ENCODE assay signal across 7 mouse cellular contexts in genomic region chr9:63092567-63092966, GRCm38 (mm10). TPM values are rescaled to one million over a fixed set of nuclear protein-coding genes. Genes with fewer than 3 reads are reported as not detected.
DNase-seq lines count a peak whose midpoint lies in the region; ATAC-seq and TF ChIP-seq lines count a peak whose summit lies in the region.

No protein-coding gene starts in this region.

- ATAC-seq in lung, postnatal 0 days, result no peak
- no peak for ATAC-seq in forebrain, embryonic 16.5 days
- no peak for ATAC-seq in liver, embryonic 14.5 days (ENCODE audit: insufficient read depth)
- ATAC-seq in stomach, embryonic 16.5 days (ENCODE audit: insufficient read depth, low FRiP score), result no peak
- no peak for ATAC-seq in megakaryocyte progenitor cell, adult 5-6 weeks (replicated peaks; ENCODE audit: poor library complexity)

- no peak for DNase-seq in lung, postnatal 0 days (ENCODE audit: low spot score)
- no peak for DNase-seq in lung, adult 18-20 months
- no peak for DNase-seq in liver, embryonic 14.5 days (ENCODE audit: low read depth in 3 of 3, low spot score in 3 of 3)
- no peak for DNase-seq in testis, postnatal 14 days (ENCODE audit: low spot score)

- H3K36me3 ChIP-seq in lung, postnatal 0 days (ENCODE audit: insufficient read depth, low read length), result no peaks in the 10 kb centered on the region
- H3K36me3 ChIP-seq in forebrain, embryonic 16.5 days (ENCODE audit: control insufficient read depth, insufficient read depth), result no peaks in the 10 kb centered on the region
- H3K36me3 ChIP-seq in liver, embryonic 14.5 days (replicated peaks; ENCODE audit: control insufficient read depth, insufficient read depth, low read depth), result no peaks in the 10 kb centered on the region
- no peaks in the 10 kb centered on the region for H3K36me3 ChIP-seq in stomach, embryonic 16.5 days (ENCODE audit: control insufficient read depth, insufficient read depth, low read length)

- peaks cover 7% of the 10 kb centered on the region; the same call in 1 of the 2 replicates for H3K4me1 ChIP-seq in lung, postnatal 0 days (ENCODE audit: insufficient read depth, low read depth, low read length)
- peaks cover 19% of the 10 kb centered on the region for H3K4me1 ChIP-seq in forebrain, embryonic 16.5 days (replicated peaks; ENCODE audit: control insufficient read depth, insufficient read depth, low read length)
- H3K4me1 ChIP-seq in liver, embryonic 14.5 days (replicated peaks; ENCODE audit: control insufficient read depth in 2 of 2, insufficient read depth in 2 of 2, low read length in 1 of 2), result peaks cover 0 to 2% of the 10 kb centered on the region in 2 experiments; a peak in 1 of 4 replicates
- H3K4me1 ChIP-seq in stomach, embryonic 16.5 days (ENCODE audit: control insufficient read depth, insufficient read depth, low read length), result peaks cover 19% of the 10 kb centered on the region

- peak overlapping the region; percentile 45 for H3K4me2 ChIP-seq in lung, postnatal 0 days (replicated peaks; ENCODE audit: low read depth, low read length)
- peak overlapping the region; percentile 55 for H3K4me2 ChIP-seq in forebrain, embryonic 16.5 days (ENCODE audit: low read length)
- peak overlapping the region; percentile 30 for H3K4me2 ChIP-seq in liver, embryonic 14.5 days (ENCODE audit: low read depth)
- H3K4me2 ChIP-seq in stomach, embryonic 16.5 days (ENCODE audit: low read depth, low read length), result peak overlapping the region; percentile 59

- 4% methylated on average over 6 of the region's 6 CpGs for WGBS in lung, postnatal 0 days
- WGBS in forebrain, embryonic 16.5 days, result 5% methylated on average over 6 of the region's 6 CpGs
- 21% methylated on average over 6 of the region's 6 CpGs for WGBS in liver, embryonic 14.5 days (ENCODE audit: insufficient replicate concordance)
- 7% methylated on average over 6 of the region's 6 CpGs for WGBS in stomach, embryonic 16.5 days

- no peaks in the 10 kb centered on the region for H3K9me3 ChIP-seq in lung, postnatal 0 days (ENCODE audit: low read length)
- no peaks in the 10 kb centered on the region for H3K9me3 ChIP-seq in forebrain, embryonic 16.5 days (ENCODE audit: control insufficient read depth, low read length)
- no peaks in the 10 kb centered on the region for H3K9me3 ChIP-seq in liver, embryonic 14.5 days (ENCODE audit: control insufficient read depth, low read length)
- H3K9me3 ChIP-seq in stomach, embryonic 16.5 days (replicated peaks; ENCODE audit: control insufficient read depth, low read length), result no peaks in the 10 kb centered on the region

- peak overlapping the region; percentile 35; the same call in 1 of the 2 replicates for H3K4me3 ChIP-seq in lung, postnatal 0 days (ENCODE audit: low read depth, low read length)
- H3K4me3 ChIP-seq in forebrain, embryonic 16.5 days (replicated peaks; ENCODE audit: low read length), result peak overlapping the region; percentile 30; the same call in 1 of the 2 replicates
- H3K4me3 ChIP-seq in liver, embryonic 14.5 days (ENCODE audit: insufficient read depth in 1 of 2, low read depth in 2 of 2, low read length in 2 of 2), result no peak overlapping the region
- peak overlapping the region; percentile 41 for H3K4me3 ChIP-seq in stomach, embryonic 16.5 days (replicated peaks; ENCODE audit: low read length)

- H3K9ac ChIP-seq in lung, postnatal 0 days (replicated peaks; ENCODE audit: low read depth), result no peak overlapping the region
- H3K9ac ChIP-seq in forebrain, embryonic 16.5 days (replicated peaks; ENCODE audit: low read depth, low read length), result 0 out of 2 replicates have a peak overlapping the region, but pooled peaks have one; percentile 34
- no peak overlapping the region for H3K9ac ChIP-seq in liver, embryonic 14.5 days (replicated peaks)
- H3K9ac ChIP-seq in stomach, embryonic 16.5 days (ENCODE audit: low read length), result peak overlapping the region; percentile 66

- no peaks in the 10 kb centered on the region for H3K27me3 ChIP-seq in lung, postnatal 0 days (replicated peaks; ENCODE audit: insufficient read depth, low read length)
- H3K27me3 ChIP-seq in forebrain, embryonic 16.5 days (replicated peaks; ENCODE audit: control insufficient read depth, insufficient read depth, low read length), result no peaks in the 10 kb centered on the region
- no peaks in the 10 kb centered on the region for H3K27me3 ChIP-seq in liver, embryonic 14.5 days (ENCODE audit: control insufficient read depth, insufficient read depth, low read length)
- H3K27me3 ChIP-seq in stomach, embryonic 16.5 days (ENCODE audit: control insufficient read depth, insufficient read depth, low read length), result no peaks in the 10 kb centered on the region

- TF ChIP-seq CTCF in lung, postnatal 0 days (IDR thresholded peaks at IDR 0.05), result no peak
- TF ChIP-seq CTCF in liver, embryonic 14.5 days (IDR thresholded peaks at IDR 0.05; ENCODE audit: low read depth), result no peak

- peak overlapping the region; percentile 68 for H3K27ac ChIP-seq in lung, postnatal 0 days (ENCODE audit: low read length)
- peak overlapping the region; percentile 39 for H3K27ac ChIP-seq in forebrain, embryonic 16.5 days (ENCODE audit: low read length)
- H3K27ac ChIP-seq in liver, embryonic 14.5 days, result no peak overlapping the region
- H3K27ac ChIP-seq in stomach, embryonic 16.5 days (ENCODE audit: low read length), result peak overlapping the region; percentile 93

- TF ChIP-seq EP300 in lung, postnatal 0 days (IDR thresholded peaks at IDR 0.05), result no peak
- no peak for TF ChIP-seq EP300 in liver, embryonic 14.5 days (IDR thresholded peaks at IDR 0.05; ENCODE audit: low read depth)

RNA-seq across cellular contexts. Expression of gene Skor1, which starts 56.2 kb away (rescaled TPM):
- 0.04 TPM in 1 of 2 replicates, not detected in the other for polyA plus RNA-seq in lung, postnatal 0 days (2015; fragmentation: Nextera tagmentation; extraction: Ambion mirVana)
- 0.24 and 0.32 TPM in 2 replicates for polyA plus RNA-seq in forebrain, embryonic 16.5 days (2015; fragmentation: Nextera tagmentation; extraction: Ambion mirVana)
- polyA plus RNA-seq in liver, embryonic 14.5 days (2012; rRNA removed), result 0.01 and 0.02 TPM in 2 replicates
- not detected in 2 replicates for polyA plus RNA-seq in liver, embryonic 14.5 days (2014; fragmentation: Nextera tagmentation; extraction: Ambion mirVana)
- not detected in 2 replicates for polyA plus RNA-seq in stomach, embryonic 16.5 days (2015; fragmentation: Nextera tagmentation; extraction: Ambion mirVana)
- total RNA-seq in megakaryocyte progenitor cell, adult 5-6 weeks (2015), result 0.07 TPM in 1 of 2 replicates, not detected in the other
- total RNA-seq in megakaryocyte progenitor cell, adult 5-6 weeks (2017), result not detected in 2 replicates

Comparison
In these comparisons a context has a peak if more than half of its experiments do, and no peak if none do; other contexts are left out.
1. H3K4me3 ChIP-seq: peak in lung, postnatal 0 days (single experiment), forebrain, embryonic 16.5 days (single experiment) and stomach, embryonic 16.5 days (single experiment); none in liver, embryonic 14.5 days (0 of 2).
2. H3K9ac ChIP-seq: peak in forebrain, embryonic 16.5 days (single experiment) and stomach, embryonic 16.5 days (single experiment); none in lung, postnatal 0 days (single experiment) and liver, embryonic 14.5 days (single experiment).
3. Peak in every context shown above with its lines, with median percentiles within 50 percentile points of each other: H3K4me2 ChIP-seq.